Mouse (Mus musculus): ENCODE measurements at regions not wholly inside any gene's neighbourhood (a gene's known extent, or its start where the extent isn't known, plus 50 kb on each side); places are given as distances from the start of the nearest gene placed in this dataset.

GRCm38 (mm10) chr15:7691251-7691650, 119.4 kb upstream of the Gdnf start:
- no peak for DNase-seq (ENCODE audit: low read depth, low spot score)

- DNase-seq (ENCODE audit: low read depth, low spot score), result no peak
Measured at GRCm38 (mm10) chr15:7692096-7692495, 118.5 kb upstream of the Gdnf start.

GRCm38 (mm10) chr15:7694037-7694436, 116.6 kb upstream of the Gdnf start:
- no peak for DNase-seq (ENCODE audit: low read depth, low spot score)

GRCm38 (mm10) chr15:7697724-7698123, 112.9 kb upstream of the Gdnf start:
- no peak for DNase-seq (ENCODE audit: low read depth, low spot score)

- DNase-seq (ENCODE audit: low read depth, low spot score), result no peak
Measured at GRCm38 (mm10) chr15:7708836-7709235, 101.8 kb upstream of the Gdnf start.

GRCm38 (mm10) chr15:7714641-7715040, 96.0 kb upstream of the Gdnf start:
- no peak for DNase-seq (ENCODE audit: low read depth, low spot score)

GRCm38 (mm10) chr15:7716188-7716587, 94.5 kb upstream of the Gdnf start:
- DNase-seq (ENCODE audit: low read depth, low spot score), result no peak

GRCm38 (mm10) chr15:7723202-7723721, 87.4 kb upstream of the Gdnf start:
- DNase-seq (ENCODE audit: low read depth, low spot score), result no peak

- no peak for DNase-seq (ENCODE audit: low read depth, low spot score)
Measured at GRCm38 (mm10) chr15:7723770-7724169, 86.9 kb upstream of the Gdnf start.

- DNase-seq (ENCODE audit: low read depth, low spot score), result no peak
Measured at GRCm38 (mm10) chr15:7725505-7725904, 85.1 kb upstream of the Gdnf start.

GRCm38 (mm10) chr15:7747586-7747985, 63.1 kb upstream of the Gdnf start:
- no peak for DNase-seq (ENCODE audit: low read depth, low spot score)

GRCm38 (mm10) chr15:7750441-7750840, 60.2 kb upstream of the Gdnf start:
- no peak for DNase-seq (ENCODE audit: low read depth, low spot score)

Data from R1 (cell line).